Mouse (Mus musculus): ENCODE measurements at regions not wholly inside any gene's neighbourhood (a gene's known extent, or its start where the extent isn't known, plus 50 kb on each side); places are given as distances from the start of the nearest gene placed in this dataset.
A peak's percentile ranks its signal among the peaks of the same experiment; 100 is the strongest.

- ATAC-seq (no peak), DNase-seq (ENCODE audit: low spot score) (no peak)
- no peak overlapping the region for H3K4me3 ChIP-seq (ENCODE audit: low read length)
- no peak overlapping the region for H3K9ac ChIP-seq (replicated peaks; ENCODE audit: low read length)
- WGBS: 27% methylated on average over 5 of the region's 5 CpGs
- no peak overlapping the region for H3K27ac ChIP-seq
- no peak overlapping the region for H3K4me2 ChIP-seq (ENCODE audit: low read depth, low read length)
- no peak for TF ChIP-seq CTCF (IDR thresholded peaks at IDR 0.05; ENCODE audit: low read depth)
- H3K9me3 ChIP-seq (ENCODE audit: low read length): no peaks in the 10 kb centered on the region
- H3K27me3 ChIP-seq (ENCODE audit: insufficient read depth, low read length): no peaks in the 10 kb centered on the region
- H3K4me1 ChIP-seq (ENCODE audit: insufficient read depth, low read length): no peaks in the 10 kb centered on the region
- H3K36me3 ChIP-seq (ENCODE audit: insufficient read depth, low read length): no peaks in the 10 kb centered on the region
Measured at GRCm38 (mm10) chr8:46898697-46899445, 87.8 kb upstream of the Enpp6 start.

GRCm38 (mm10) chr8:46900826-46901225 is 85.9 kb upstream of the Enpp6 start:
- ATAC-seq (no peak), DNase-seq (ENCODE audit: low spot score) (no peak)
- no peak overlapping the region for H3K4me3 ChIP-seq (ENCODE audit: low read length)
- 84% methylated on average over 4 of the region's 4 CpGs for WGBS
- no peaks in the 10 kb centered on the region for H3K9me3 ChIP-seq (ENCODE audit: low read length)
- no peaks in the 10 kb centered on the region for H3K36me3 ChIP-seq (ENCODE audit: insufficient read depth, low read length)
- no peak overlapping the region for H3K27ac ChIP-seq
- no peak overlapping the region for H3K4me2 ChIP-seq (ENCODE audit: low read depth, low read length)
- no peak overlapping the region for H3K9ac ChIP-seq (replicated peaks; ENCODE audit: low read length)
- TF ChIP-seq CTCF (IDR thresholded peaks at IDR 0.05; ENCODE audit: low read depth): no peak
- no peaks in the 10 kb centered on the region for H3K4me1 ChIP-seq (ENCODE audit: insufficient read depth, low read length)
- H3K27me3 ChIP-seq (ENCODE audit: insufficient read depth, low read length): no peaks in the 10 kb centered on the region

GRCm38 (mm10) chr8:46904731-46905130 is 82.0 kb upstream of the Enpp6 start:
- H3K27ac ChIP-seq: no peak overlapping the region
- WGBS: 86% methylated on average over 3 of the region's 3 CpGs
- no peak for TF ChIP-seq CTCF (IDR thresholded peaks at IDR 0.05; ENCODE audit: low read depth)
- H3K27me3 ChIP-seq (ENCODE audit: insufficient read depth, low read length): no peaks in the 10 kb centered on the region
- H3K4me2 ChIP-seq (ENCODE audit: low read depth, low read length): no peak overlapping the region
- ATAC-seq: no peak
- no peak for DNase-seq (ENCODE audit: low spot score)
- no peaks in the 10 kb centered on the region for H3K9me3 ChIP-seq (ENCODE audit: low read length)
- H3K4me3 ChIP-seq (ENCODE audit: low read length): no peak overlapping the region
- H3K4me1 ChIP-seq (ENCODE audit: insufficient read depth, low read length): no peaks in the 10 kb centered on the region
- no peak overlapping the region for H3K9ac ChIP-seq (replicated peaks; ENCODE audit: low read length)
- no peaks in the 10 kb centered on the region for H3K36me3 ChIP-seq (ENCODE audit: insufficient read depth, low read length)

GRCm38 (mm10) chr8:46907390-46907789 is 79.3 kb upstream of the Enpp6 start:
- Histone ChIP-seq H3K4me1 (ENCODE audit: insufficient read depth, low read length) (no peaks in the 10 kb centered on the region), H3K27ac (no peak overlapping the region), H3K9me3 (ENCODE audit: low read length) (no peaks in the 10 kb centered on the region), H3K4me2 (ENCODE audit: low read depth, low read length) (peak overlapping the region; percentile 26), H3K9ac (replicated peaks; ENCODE audit: low read length) (no peak overlapping the region), H3K4me3 (ENCODE audit: low read length) (no peak overlapping the region), H3K27me3 (ENCODE audit: insufficient read depth, low read length) (no peaks in the 10 kb centered on the region), H3K36me3 (ENCODE audit: insufficient read depth, low read length) (no peaks in the 10 kb centered on the region)
- ATAC-seq (no peak), DNase-seq (ENCODE audit: low spot score) (no peak)
- TF ChIP-seq CTCF (IDR thresholded peaks at IDR 0.05; ENCODE audit: low read depth): no peak
- 17% methylated on average over 11 of the region's 11 CpGs for WGBS

- H3K9me3 ChIP-seq (ENCODE audit: low read length): no peaks in the 10 kb centered on the region
- no peak for TF ChIP-seq CTCF (IDR thresholded peaks at IDR 0.05; ENCODE audit: low read depth)
- no peaks in the 10 kb centered on the region for H3K36me3 ChIP-seq (ENCODE audit: insufficient read depth, low read length)
- ATAC-seq (no peak), DNase-seq (ENCODE audit: low spot score) (no peak)
- H3K27ac ChIP-seq: no peak overlapping the region
- no peaks in the 10 kb centered on the region for H3K27me3 ChIP-seq (ENCODE audit: insufficient read depth, low read length)
- H3K9ac ChIP-seq (replicated peaks; ENCODE audit: low read length): no peak overlapping the region
- no peak overlapping the region for H3K4me3 ChIP-seq (ENCODE audit: low read length)
- WGBS: 73% methylated on average over 4 of the region's 4 CpGs
- no peak overlapping the region for H3K4me2 ChIP-seq (ENCODE audit: low read depth, low read length)
- H3K4me1 ChIP-seq (ENCODE audit: insufficient read depth, low read length): no peaks in the 10 kb centered on the region
Measured at GRCm38 (mm10) chr8:46908186-46908585, 78.5 kb upstream of the Enpp6 start.

- ATAC-seq (no peak), DNase-seq (ENCODE audit: low spot score) (no peak)
- no peak overlapping the region for H3K4me3 ChIP-seq (ENCODE audit: low read length)
- no peak for TF ChIP-seq CTCF (IDR thresholded peaks at IDR 0.05; ENCODE audit: low read depth)
- no peaks in the 10 kb centered on the region for H3K36me3 ChIP-seq (ENCODE audit: insufficient read depth, low read length)
- no peak overlapping the region for H3K4me2 ChIP-seq (ENCODE audit: low read depth, low read length)
- H3K9ac ChIP-seq (replicated peaks; ENCODE audit: low read length): no peak overlapping the region
- WGBS: 56% methylated on average over 5 of the region's 5 CpGs
- H3K9me3 ChIP-seq (ENCODE audit: low read length): no peaks in the 10 kb centered on the region
- no peaks in the 10 kb centered on the region for H3K4me1 ChIP-seq (ENCODE audit: insufficient read depth, low read length)
- no peaks in the 10 kb centered on the region for H3K27me3 ChIP-seq (ENCODE audit: insufficient read depth, low read length)
- H3K27ac ChIP-seq: no peak overlapping the region
Measured at GRCm38 (mm10) chr8:46913956-46914355, 72.7 kb upstream of the Enpp6 start.

- Histone ChIP-seq H3K36me3 (ENCODE audit: insufficient read depth, low read length) (no peaks in the 10 kb centered on the region), H3K4me1 (ENCODE audit: insufficient read depth, low read length) (no peaks in the 10 kb centered on the region), H3K27me3 (ENCODE audit: insufficient read depth, low read length) (no peaks in the 10 kb centered on the region), H3K9me3 (ENCODE audit: low read length) (no peaks in the 10 kb centered on the region), H3K4me2 (ENCODE audit: low read depth, low read length) (no peak overlapping the region), H3K4me3 (ENCODE audit: low read length) (no peak overlapping the region), H3K27ac (no peak overlapping the region), H3K9ac (replicated peaks; ENCODE audit: low read length) (no peak overlapping the region)
- no peak for DNase-seq (ENCODE audit: low spot score)
- no peak for TF ChIP-seq CTCF (IDR thresholded peaks at IDR 0.05; ENCODE audit: low read depth)
- no peak for ATAC-seq
- WGBS: 21% methylated on average over 3 of the region's 3 CpGs
Measured at GRCm38 (mm10) chr8:46920071-46920470, 66.6 kb upstream of the Enpp6 start.

Data from hindbrain, postnatal 0 days (tissue).